Mouse (Mus musculus) myocyte (in vitro differentiated cells): Measurements from ENCODE around the gene Mvb12b.

Experiments
- E2F4 ChIP-seq: IDR thresholded peaks from one replicate; pipeline ENCODE4 v1.6.1; 2011; ENCODE audit warnings: mild to moderate bottlenecking, control low read depth, moderate library complexity; ENCODE audit not compliant: insufficient read depth
- MYOD1 ChIP-seq, 3 experiments: IDR thresholded peaks; one replicate each; pipeline ENCODE4 v1.6.1; 2011; ENCODE audit warnings: control low read depth in 2 of 3, low read depth in 2 of 3, mild to moderate bottlenecking in 2 of 3, moderate library complexity in 1 of 3; ENCODE audit not compliant: insufficient read length in 2 of 3, control insufficient read depth in 1 of 3
- POLR2A ChIP-seq: IDR thresholded peaks from one replicate; pipeline ENCODE4 v1.6.1; 2011; ENCODE audit warnings: low read depth, mild to moderate bottlenecking, control low read depth, moderate library complexity; ENCODE audit not compliant: insufficient read length

DNA sequence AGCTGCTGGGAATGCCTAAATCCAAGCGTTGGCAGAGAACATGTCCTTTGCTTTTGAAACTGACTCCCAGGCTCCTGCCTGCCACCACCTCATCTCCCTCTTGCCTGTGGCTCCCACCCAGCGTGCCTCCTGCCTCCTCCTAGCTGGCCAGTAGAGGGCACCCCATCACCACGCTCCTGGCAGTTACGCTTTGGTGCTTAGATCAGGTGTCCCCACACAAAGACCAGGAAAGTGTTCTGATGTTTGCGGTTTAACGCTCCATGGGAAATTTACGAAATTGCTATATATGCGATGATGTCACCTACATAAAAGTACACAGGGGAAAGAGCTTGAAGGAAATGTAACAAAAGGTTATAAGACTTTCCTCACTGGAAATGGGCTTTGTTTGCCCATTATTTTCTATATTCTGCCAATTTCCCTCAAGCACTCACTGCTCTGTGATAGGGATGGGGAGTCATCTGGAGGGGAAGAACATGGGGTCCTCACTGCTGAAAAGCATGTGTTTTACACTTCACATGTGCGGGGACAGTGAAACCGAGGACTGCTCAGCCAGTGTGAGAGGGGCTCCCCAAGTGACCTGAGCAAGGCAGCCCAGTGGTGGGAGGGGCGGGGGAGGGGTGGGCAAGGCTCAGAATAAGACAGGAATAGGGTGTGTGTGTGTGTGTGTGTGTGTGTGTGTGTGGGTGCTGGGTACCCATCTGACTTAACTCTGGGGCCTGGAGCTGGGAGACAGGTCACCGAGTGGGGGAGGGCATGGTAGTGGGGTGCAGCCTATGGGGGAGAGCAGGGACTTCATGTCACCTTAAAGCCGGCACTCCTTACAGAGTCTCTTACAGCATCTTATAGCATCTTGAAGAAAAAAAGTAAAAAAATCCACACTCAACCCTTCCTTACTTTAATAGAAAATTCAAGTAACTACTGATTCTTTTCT is 65.8 kb downstream of the Mvb12b start:
- TF ChIP-seq E2F4 (no peak), MYOD1 (IDR thresholded peaks at IDR 0.05; ENCODE audit: control insufficient read depth in 1 of 3, insufficient read length in 2 of 3, low read depth in 2 of 3) (no peak), POLR2A (no peak)
